Mouse (Mus musculus) limb, embryonic 11.5 days (tissue): Measurements from ENCODE around the gene Cdc26. TPM values are rescaled to one million over a fixed set of nuclear protein-coding genes. Genes with fewer than 3 reads are reported as not detected.

Experiments used
- ATAC-seq: fragments of 200-750 bp; cut with Nextera tagmentation; 2 replicates; pipeline ENCODE4 v1.8.0; 2017; ENCODE audit warnings: low read depth; ENCODE audit not compliant: insufficient number of reproducible peaks, low FRiP score, low TSS enrichment
- DNase-seq: peaks from one replicate; pipeline ENCODE4 v3.0.0-alpha.2; 2015; ENCODE audit warnings: low spot score
- H3K27ac ChIP-seq: fragments of 300-500 bp; sonication (generic); replicated peaks from 2 replicates; pipeline ENCODE4 v1.5.1; 2014; ENCODE audit warnings: low read depth, mild to moderate bottlenecking, low read length
- H3K27me3 ChIP-seq: fragments of 300-500 bp; sonication (generic); 2 replicates; pipeline ENCODE4 v1.6.1; 2014; ENCODE audit warnings: mild to moderate bottlenecking, low read length, mixed read lengths; ENCODE audit not compliant: control insufficient read depth, insufficient read depth
- H3K36me3 ChIP-seq: fragments of 300-500 bp; sonication (generic); 2 replicates; pipeline ENCODE4 v1.6.1; 2014; ENCODE audit warnings: mild to moderate bottlenecking, low read length, moderate library complexity, mixed read lengths; ENCODE audit not compliant: control insufficient read depth, insufficient read depth
- H3K4me1 ChIP-seq: fragments of 300-500 bp; sonication (generic); 2 replicates; pipeline ENCODE4 v1.6.1; 2014; ENCODE audit warnings: low read length, mixed read lengths; ENCODE audit not compliant: control insufficient read depth, insufficient read depth
- H3K4me2 ChIP-seq: fragments of 300-500 bp; sonication (generic); 2 replicates; pipeline ENCODE4 v1.6.1; 2014; ENCODE audit warnings: low read depth, mild to moderate bottlenecking, moderate library complexity; ENCODE audit not compliant: severe bottlenecking
- H3K4me3 ChIP-seq: fragments of 300-500 bp; sonication (generic); 2 replicates; pipeline ENCODE4 v1.5.1; 2014; ENCODE audit warnings: low read depth, low read length
- H3K9ac ChIP-seq: fragments of 300-500 bp; sonication (generic); 2 replicates; pipeline ENCODE4 v1.6.1; 2014; ENCODE audit warnings: mild to moderate bottlenecking, low read length
- H3K9me3 ChIP-seq: fragments of 300-500 bp; sonication (generic); 2 replicates; pipeline ENCODE4 v1.6.1; 2016; ENCODE audit warnings: low read length; ENCODE audit not compliant: control insufficient read depth
- WGBS: fragments of 180-500 bp; shearing (Covaris S2); extraction: QIAGEN DNeasy Blood & Tissue Kit; methylation state at CpG from one replicate; pipeline ENCODE4 v1.1.7; 2014; 5-methylcytosine and 5-hydroxymethylcytosine counted together
- polyA plus RNA-seq: library from polyadenylated mRNA; unstranded; fragments of >200 nt; fragmentation: Nextera tagmentation; extraction: Ambion mirVana; gene quantifications from 2 replicates; pipeline ENCODE4 v1.2.1, GENCODE M21; 2014

Gene Cdc26
- polyA plus RNA-seq, 1 experiment from 2014 or later, result 254 TPM

- H3K9me3 ChIP-seq, result no peaks in the 10 kb centered on the region
- H3K36me3 ChIP-seq, result peaks cover 11% of the 10 kb centered on the region
- WGBS, result 96% methylated on average over 10 of the region's 10 CpGs
- DNase-seq (no peak), ATAC-seq (no peak)
- no peak overlapping the region for H3K27ac ChIP-seq
- no peak overlapping the region for H3K4me2 ChIP-seq
- H3K4me1 ChIP-seq, result 0 out of 2 replicates have a peak, but pooled peaks cover 2% of the 10 kb centered on the region
- no peak overlapping the region for H3K9ac ChIP-seq
- H3K4me3 ChIP-seq, result no peak overlapping the region
- H3K27me3 ChIP-seq, result no peaks in the 10 kb centered on the region
These were observed 3.2 kb upstream of the Cdc26 start for GRCm38 (mm10) chr4:62411606-62412005.

- ATAC-seq, result no peak
- Histone ChIP-seq H3K9me3 (no peaks in the 10 kb centered on the region), H3K36me3 (peaks cover 11% of the 10 kb centered on the region), H3K4me1 (0 out of 2 replicates have a peak, but pooled peaks cover 2% of the 10 kb centered on the region), H3K9ac (no peak overlapping the region), H3K27me3 (no peaks in the 10 kb centered on the region), H3K4me2 (peak overlapping the region; percentile 56; the same call in 1 of the 2 replicates), H3K4me3 (no peak overlapping the region), H3K27ac (no peak overlapping the region)
- no peak for DNase-seq
- WGBS, result 88% methylated on average over 2 of the region's 2 CpGs
These were observed 1.9 kb upstream of the Cdc26 start for GRCm38 (mm10) chr4:62410325-62410724.

- Histone ChIP-seq H3K4me1 (0 out of 2 replicates have a peak, but pooled peaks cover 2% of the 10 kb centered on the region), H3K9ac (peak overlapping the region; percentile 78), H3K9me3 (no peaks in the 10 kb centered on the region), H3K36me3 (peaks cover 8% of the 10 kb centered on the region), H3K27ac (no peak overlapping the region), H3K4me3 (peak overlapping the region; percentile 75), H3K4me2 (peak overlapping the region; percentile 56), H3K27me3 (no peaks in the 10 kb centered on the region)
- DNase-seq (no peak), ATAC-seq (no peak)
- WGBS, result 35% methylated on average over 6 of the region's 6 CpGs
These were observed 1.2 kb upstream of the Cdc26 start for GRCm38 (mm10) chr4:62409615-62410014.

- H3K27ac ChIP-seq, result peak overlapping the region; percentile 59; the same call in 1 of the 2 replicates
- H3K4me3 ChIP-seq, result peak overlapping the region; percentile 75
- H3K36me3 ChIP-seq, result peaks cover 7% of the 10 kb centered on the region
- 0 out of 2 replicates have a peak, but pooled peaks cover 2% of the 10 kb centered on the region for H3K4me1 ChIP-seq
- no peaks in the 10 kb centered on the region for H3K27me3 ChIP-seq
- ATAC-seq (peak; percentile 2; the same call in 1 of the 2 replicates), DNase-seq (peak; percentile 81)
- under 1% methylated on average over 35 of the region's 35 CpGs for WGBS
- H3K9ac ChIP-seq, result peak overlapping the region; percentile 82
- H3K4me2 ChIP-seq, result peak overlapping the region; percentile 33
- H3K9me3 ChIP-seq, result no peaks in the 10 kb centered on the region
These were observed 486 bp downstream of the Cdc26 start for GRCm38 (mm10) chr4:62407730-62408582.

GRCm38 (mm10) chr4:62406133-62406532 lies 2.3 kb downstream of the Cdc26 start:
- Histone ChIP-seq H3K4me1 (0 out of 2 replicates have a peak, but pooled peaks cover 2% of the 10 kb centered on the region), H3K27me3 (no peaks in the 10 kb centered on the region), H3K9ac (no peak overlapping the region), H3K4me2 (no peak overlapping the region), H3K9me3 (no peaks in the 10 kb centered on the region), H3K4me3 (no peak overlapping the region), H3K27ac (no peak overlapping the region), H3K36me3 (peaks cover 10% of the 10 kb centered on the region; the same call in 1 of the 2 replicates)
- ATAC-seq (no peak), DNase-seq (no peak)
- 87% methylated on average over 4 of the region's 4 CpGs for WGBS

- no peak overlapping the region for H3K4me2 ChIP-seq
- no peak overlapping the region for H3K4me3 ChIP-seq
- peaks cover 41% of the 10 kb centered on the region for H3K36me3 ChIP-seq
- WGBS, result 94% methylated on average over 3 of the region's 3 CpGs
- ATAC-seq, result no peak
- no peak for DNase-seq
- H3K9ac ChIP-seq, result no peak overlapping the region
- no peaks in the 10 kb centered on the region for H3K4me1 ChIP-seq
- no peaks in the 10 kb centered on the region for H3K27me3 ChIP-seq
- no peak overlapping the region for H3K27ac ChIP-seq
- H3K9me3 ChIP-seq, result no peaks in the 10 kb centered on the region
These were observed 9.5 kb downstream of the Cdc26 start for GRCm38 (mm10) chr4:62398956-62399355.

- 91% methylated on average over 4 of the region's 4 CpGs for WGBS
- H3K4me3 ChIP-seq, result no peak overlapping the region
- H3K4me2 ChIP-seq, result no peak overlapping the region
- no peaks in the 10 kb centered on the region for H3K27me3 ChIP-seq
- H3K9ac ChIP-seq, result no peak overlapping the region
- no peaks in the 10 kb centered on the region for H3K4me1 ChIP-seq
- H3K9me3 ChIP-seq, result no peaks in the 10 kb centered on the region
- H3K27ac ChIP-seq, result no peak overlapping the region
- DNase-seq (no peak), ATAC-seq (no peak)
- peaks cover 44% of the 10 kb centered on the region for H3K36me3 ChIP-seq
These were observed 10.7 kb downstream of the Cdc26 start for GRCm38 (mm10) chr4:62397616-62398365.

- Histone ChIP-seq H3K9ac (no peak overlapping the region), H3K27ac (no peak overlapping the region), H3K9me3 (no peaks in the 10 kb centered on the region), H3K4me2 (no peak overlapping the region), H3K4me1 (no peaks in the 10 kb centered on the region), H3K27me3 (no peaks in the 10 kb centered on the region), H3K4me3 (no peak overlapping the region), H3K36me3 (peaks cover 34% of the 10 kb centered on the region)
- DNase-seq (no peak), ATAC-seq (no peak)
- WGBS, result 93% methylated on average over 1 of the region's 1 CpGs
These were observed 12.6 kb downstream of the Cdc26 start for GRCm38 (mm10) chr4:62395806-62396205.
